Mouse (Mus musculus) heart, embryonic 16.5 days (tissue): ENCODE results near the gene Gsap. TPM values are rescaled to one million over a fixed set of nuclear protein-coding genes. Genes with fewer than 3 reads are reported as not detected.

Experiments
- ATAC-seq: fragments of 200-750 bp; cut with Nextera tagmentation; replicated peaks from 2 replicates; pipeline ENCODE4 v1.8.0; 2017; ENCODE audit warnings: moderate number of reproducible peaks; ENCODE audit not compliant: insufficient read depth, low FRiP score; ENCODE audit errors: extremely low read depth
- H3K27ac ChIP-seq: fragments of 300-500 bp; sonication (generic); 2 replicates; pipeline ENCODE4 v1.5.1; 2014; ENCODE audit warnings: mild to moderate bottlenecking, low read length, control low read depth, moderate library complexity
- H3K27me3 ChIP-seq: fragments of 300-500 bp; sonication (generic); 2 replicates; pipeline ENCODE4 v1.6.1; 2014; ENCODE audit warnings: low read length, mixed read lengths; ENCODE audit not compliant: control insufficient read depth, insufficient read depth
- H3K36me3 ChIP-seq: fragments of 300-500 bp; sonication (generic); 2 replicates; pipeline ENCODE4 v1.6.1; 2014; ENCODE audit not compliant: control insufficient read depth, insufficient read depth
- H3K4me1 ChIP-seq: fragments of 300-500 bp; sonication (generic); 2 replicates; pipeline ENCODE4 v1.6.1; 2014; ENCODE audit warnings: low read length, mixed read lengths; ENCODE audit not compliant: control insufficient read depth, insufficient read depth
- H3K4me2 ChIP-seq: fragments of 300-500 bp; sonication (generic); 2 replicates; pipeline ENCODE4 v1.6.1; 2014; ENCODE audit warnings: low read depth, mild to moderate bottlenecking, control low read depth, low read length
- H3K4me3 ChIP-seq: fragments of 300-500 bp; sonication (generic); 2 replicates; pipeline ENCODE4 v1.5.1; 2014; ENCODE audit warnings: mild to moderate bottlenecking, control low read depth, low read length
- H3K9ac ChIP-seq: fragments of 300-500 bp; sonication (generic); 2 replicates; pipeline ENCODE4 v1.6.1; 2014; ENCODE audit warnings: low read length, control low read depth
- H3K9me3 ChIP-seq: fragments of 300-500 bp; sonication (generic); replicated peaks from 2 replicates; pipeline ENCODE4 v1.6.1; 2016; ENCODE audit warnings: low read length; ENCODE audit not compliant: control insufficient read depth
- WGBS: fragments of 180-500 bp; shearing (Covaris S2); extraction: QIAGEN DNeasy Blood & Tissue Kit; methylation state at CpG from one replicate; pipeline ENCODE4 v1.1.7; 2014; 5-methylcytosine and 5-hydroxymethylcytosine counted together
- polyA plus RNA-seq: library from polyadenylated mRNA; unstranded; fragments of >200 nt; fragmentation: Nextera tagmentation; extraction: Ambion mirVana; gene quantifications from 2 replicates; pipeline ENCODE4 v1.2.1, GENCODE M21; 2015

Gsap gene
- polyA plus RNA-seq, 1 experiment from 2014 or later = 2.3 TPM

GRCm38 (mm10) chr5:21189460-21189859 is 3.4 kb downstream of the Gsap start:
- Histone ChIP-seq H3K4me3 (no peak overlapping the region), H3K9ac (no peak overlapping the region), H3K27me3 (no peaks in the 10 kb centered on the region), H3K4me2 (no peak overlapping the region), H3K36me3 (no peaks in the 10 kb centered on the region), H3K4me1 (peaks cover 5% of the 10 kb centered on the region), H3K27ac (no peak overlapping the region), H3K9me3 (peaks cover 7% of the 10 kb centered on the region)
- no peak for ATAC-seq
- 73% methylated on average over 3 of the region's 3 CpGs for WGBS

- peaks cover 2% of the 10 kb centered on the region; the same call in 1 of the 2 replicates for H3K4me1 ChIP-seq
- H3K27ac ChIP-seq = no peak overlapping the region
- H3K9ac ChIP-seq = no peak overlapping the region
- H3K4me2 ChIP-seq = no peak overlapping the region
- H3K9me3 ChIP-seq = no peaks in the 10 kb centered on the region
- H3K27me3 ChIP-seq = no peaks in the 10 kb centered on the region
- 57% methylated on average over 1 of the region's 1 CpGs for WGBS
- H3K4me3 ChIP-seq = no peak overlapping the region
- H3K36me3 ChIP-seq = no peaks in the 10 kb centered on the region
- ATAC-seq = no peak
Observed at GRCm38 (mm10) chr5:21203504-21203903, 17.4 kb downstream of the Gsap start.

GRCm38 (mm10) chr5:21204157-21204556 is 18.1 kb downstream of the Gsap start:
- Histone ChIP-seq H3K9me3 (no peaks in the 10 kb centered on the region), H3K27ac (no peak overlapping the region), H3K27me3 (no peaks in the 10 kb centered on the region), H3K36me3 (no peaks in the 10 kb centered on the region), H3K9ac (no peak overlapping the region), H3K4me2 (no peak overlapping the region), H3K4me1 (peaks cover 2% of the 10 kb centered on the region; the same call in 1 of the 2 replicates), H3K4me3 (no peak overlapping the region)
- 88% methylated on average over 3 of the region's 3 CpGs for WGBS
- ATAC-seq = no peak

GRCm38 (mm10) chr5:21206014-21206413 is 20.0 kb downstream of the Gsap start:
- H3K27me3 ChIP-seq = no peaks in the 10 kb centered on the region
- 0 out of 2 replicates have a peak overlapping the region, but pooled peaks have one; percentile 25 for H3K27ac ChIP-seq
- 36% methylated on average over 4 of the region's 4 CpGs for WGBS
- H3K9ac ChIP-seq = no peak overlapping the region
- no peaks in the 10 kb centered on the region for H3K36me3 ChIP-seq
- peak; percentile 87 for ATAC-seq
- no peak overlapping the region for H3K4me2 ChIP-seq
- no peaks in the 10 kb centered on the region for H3K9me3 ChIP-seq
- H3K4me1 ChIP-seq = peaks cover 2% of the 10 kb centered on the region; the same call in 1 of the 2 replicates
- H3K4me3 ChIP-seq = no peak overlapping the region

DNA sequence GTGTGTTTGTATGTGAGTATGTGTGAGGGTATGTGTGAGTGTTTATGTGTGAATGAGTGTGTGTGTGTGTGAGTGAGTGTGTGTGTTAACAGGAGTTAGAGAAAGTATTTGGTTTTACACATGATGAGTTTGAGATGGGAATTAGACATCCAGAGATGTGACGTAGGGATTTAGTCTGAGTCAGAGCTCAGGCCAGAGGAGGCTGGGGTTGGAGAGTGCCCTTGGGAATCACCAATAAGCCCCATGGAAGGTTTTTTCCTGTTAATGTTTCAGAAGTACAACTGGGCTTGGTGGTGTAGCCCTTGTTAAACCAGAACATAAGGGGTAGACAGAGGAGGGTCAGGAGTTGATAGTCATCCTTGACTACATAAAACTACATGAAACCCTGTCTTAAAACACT is 25.4 kb downstream of the Gsap start:
- no peaks in the 10 kb centered on the region for H3K27me3 ChIP-seq

DNA sequence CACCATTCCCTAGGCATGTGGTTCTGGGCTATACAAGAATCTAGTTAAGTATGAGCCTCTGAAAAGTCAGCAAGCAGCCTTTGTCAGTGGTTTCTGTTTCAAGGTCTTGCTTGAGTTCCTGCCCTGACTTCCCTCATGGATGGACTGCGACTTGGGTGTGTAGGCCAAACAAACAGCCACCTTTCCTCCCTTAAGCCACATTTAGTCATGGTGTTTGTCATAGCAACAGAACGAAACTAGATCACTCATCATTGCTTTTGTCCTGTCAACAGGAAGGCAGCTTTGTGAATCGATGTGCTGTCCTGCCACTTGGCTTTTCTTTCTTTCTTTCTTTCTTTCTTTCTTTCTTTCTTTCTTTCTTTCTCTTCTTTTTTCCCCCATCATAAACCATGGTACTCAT is 26.9 kb downstream of the Gsap start:
- Histone ChIP-seq H3K9me3 (no peaks in the 10 kb centered on the region), H3K36me3 (no peaks in the 10 kb centered on the region), H3K27me3 (no peaks in the 10 kb centered on the region), H3K27ac (no peak overlapping the region), H3K4me2 (no peak overlapping the region), H3K4me3 (no peak overlapping the region), H3K9ac (no peak overlapping the region), H3K4me1 (peaks cover 5% of the 10 kb centered on the region)
- 78% methylated on average over 3 of the region's 3 CpGs for WGBS
- ATAC-seq = no peak

More for the DNA sequence above, 25.4 kb downstream of the Gsap start:
- Histone ChIP-seq H3K9ac (no peak overlapping the region), H3K27ac (no peak overlapping the region), H3K4me2 (no peak overlapping the region), H3K4me1 (no peaks in the 10 kb centered on the region; the same call in 1 of the 2 replicates), H3K36me3 (no peaks in the 10 kb centered on the region), H3K4me3 (no peak overlapping the region), H3K9me3 (no peaks in the 10 kb centered on the region)
- no peak for ATAC-seq
- WGBS = 76% methylated on average over 1 of the region's 1 CpGs

DNA sequence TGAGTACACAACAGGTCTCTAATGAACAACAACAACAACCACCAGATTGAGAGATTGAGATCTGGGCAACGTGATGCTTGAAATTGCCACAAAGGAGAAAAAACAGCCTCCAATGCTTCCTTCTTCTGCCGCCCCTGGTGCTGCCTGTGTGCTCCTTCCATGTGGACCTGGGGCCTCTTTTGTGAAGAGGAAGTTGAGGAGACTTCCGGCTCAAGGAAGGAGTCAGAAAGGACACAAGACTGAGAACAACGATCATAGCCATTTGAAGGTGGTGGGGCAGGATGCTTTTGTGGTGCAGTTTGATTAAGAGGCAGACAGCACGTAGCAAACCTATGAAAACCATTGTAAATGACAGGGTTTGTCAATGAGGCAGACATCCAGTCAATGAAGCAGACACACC is 27.7 kb downstream of the Gsap start:
- Histone ChIP-seq H3K4me2 (no peak overlapping the region), H3K36me3 (no peaks in the 10 kb centered on the region), H3K27me3 (no peaks in the 10 kb centered on the region), H3K27ac (no peak overlapping the region), H3K4me1 (peaks cover 7% of the 10 kb centered on the region), H3K9me3 (no peaks in the 10 kb centered on the region), H3K9ac (no peak overlapping the region), H3K4me3 (no peak overlapping the region)
- no peak for ATAC-seq
- WGBS = 68% methylated on average over 5 of the region's 5 CpGs

DNA sequence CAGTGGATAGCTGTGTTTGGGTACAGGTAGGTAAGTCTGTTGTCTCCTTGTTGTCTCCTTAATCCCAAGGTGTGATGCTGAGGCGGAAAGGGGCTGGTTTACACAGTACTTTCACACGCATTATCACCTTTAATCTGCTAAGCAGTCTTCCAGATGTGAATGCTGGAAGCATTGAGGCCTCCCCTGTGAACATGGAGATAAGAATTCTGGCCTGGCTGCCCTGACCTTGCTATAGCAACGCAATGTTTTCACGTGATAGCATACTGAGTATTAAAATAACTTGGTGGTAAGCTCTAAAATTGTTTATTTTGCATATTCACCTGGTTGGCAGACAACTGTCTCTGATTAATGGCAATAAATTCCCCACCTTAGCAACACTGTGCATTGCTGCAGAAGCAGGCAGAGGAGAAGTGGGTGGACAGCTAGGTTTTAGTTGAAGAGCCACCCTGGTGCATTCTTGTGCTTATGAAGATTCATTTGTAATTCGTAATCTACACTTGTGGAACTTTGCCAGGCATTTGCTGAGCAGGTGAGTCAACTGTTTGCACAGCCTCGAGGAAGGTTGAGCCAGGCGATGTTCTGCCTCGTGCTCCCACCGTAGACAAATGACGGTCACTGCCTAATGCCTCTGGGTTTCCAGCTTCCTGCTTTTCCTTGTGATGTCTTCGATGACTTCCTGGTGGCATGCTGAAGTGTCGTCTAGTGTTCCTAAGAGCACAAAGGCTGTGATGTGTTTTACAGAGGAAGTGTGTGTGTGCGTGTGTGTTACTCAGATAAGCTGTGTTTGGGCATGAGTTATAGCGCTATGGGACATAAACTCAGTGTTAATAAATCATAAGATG is 31.6 kb downstream of the Gsap start:
- 50% methylated on average over 14 of the region's 14 CpGs for WGBS
- H3K27me3 ChIP-seq = no peaks in the 10 kb centered on the region

DNA sequence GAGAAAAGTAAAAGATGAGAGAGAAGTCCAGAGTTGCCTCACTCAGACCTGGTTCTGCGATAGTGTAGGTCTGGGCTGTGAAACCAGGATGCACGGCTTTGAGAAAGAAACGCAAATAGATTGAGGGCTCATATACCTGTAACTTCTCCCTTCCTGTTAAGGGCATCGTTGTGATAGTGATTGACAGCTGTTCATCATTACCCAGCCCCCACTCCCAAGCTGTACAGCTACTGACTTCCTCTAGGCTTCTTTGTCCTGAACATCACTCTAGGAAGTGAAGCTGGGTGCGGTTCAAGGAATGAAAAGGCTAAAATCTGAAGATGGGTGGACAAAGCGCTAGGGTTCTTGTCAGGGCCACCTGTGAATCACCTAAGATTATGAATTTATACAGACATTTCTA is 46.8 kb downstream of the Gsap start:
- ATAC-seq = no peak
- Histone ChIP-seq H3K27me3 (no peaks in the 10 kb centered on the region), H3K36me3 (no peaks in the 10 kb centered on the region), H3K4me2 (no peak overlapping the region), H3K9me3 (no peaks in the 10 kb centered on the region), H3K4me1 (no peaks in the 10 kb centered on the region), H3K4me3 (no peak overlapping the region), H3K9ac (no peak overlapping the region), H3K27ac (no peak overlapping the region)
- 85% methylated on average over 6 of the region's 6 CpGs for WGBS

More for the DNA sequence above, 31.6 kb downstream of the Gsap start:
- Histone ChIP-seq H3K9me3 (no peaks in the 10 kb centered on the region), H3K4me1 (peaks cover 7% of the 10 kb centered on the region), H3K4me2 (no peak overlapping the region), H3K9ac (no peak overlapping the region), H3K27ac (no peak overlapping the region), H3K4me3 (no peak overlapping the region), H3K36me3 (no peaks in the 10 kb centered on the region)
- no peak for ATAC-seq
